Mouse (Mus musculus) C3H10T1/2 (cell line): ENCODE measurements around the gene Fam120b. TPM values are rescaled to one million over a fixed set of nuclear protein-coding genes. Genes with fewer than 3 reads are reported as not detected.

Source experiments
- polyA plus RNA-seq, 2 experiments: library from polyadenylated mRNA; unstranded; fragments of >200 nt; fragmentation: generic; extraction: Trizol; gene quantifications; one replicate each; pipeline ENCODE4 v1.2.1; 2012; ENCODE audit warnings: missing spikeins in 2 of 2

Fam120b gene
- polyA plus RNA-seq, result 10 to 100 TPM in 1 of 2 experiments, 1 to 10 TPM in 1; 1.4 to 20.0 TPM

GRCm38 (mm10) chr17:15395997-15396675 is at the start of gene Fam120b:
Gene Fam120b, plus strand, starts transcription at chr17:15396202.

GRCm38 (mm10) chr17:15376494-15377181 is 19.4 kb upstream of the Fam120b start, which contains the start of gene Dll1:
Gene Dll1, minus strand, starts transcription at chr17:15376872.

Other genes starting within 250 kb of the Fam120b start
- under 1 TPM; 0.06 to 0.77 TPM for gene Dll1, start 19.3 kb upstream of the Fam120b start, polyA plus RNA-seq
- 100 to 1,000 TPM; 276 to 334 TPM for gene Psmb1, start 103.5 kb downstream of the Fam120b start, polyA plus RNA-seq
- gene Tbp, start 103.7 kb downstream of the Fam120b start, polyA plus RNA-seq, result 10 to 100 TPM in 1 of 2 experiments, 1 to 10 TPM in 1; 5.0 to 15.2 TPM
- gene Pdcd2, start 131.1 kb downstream of the Fam120b start, polyA plus RNA-seq, result 10 to 100 TPM; 46.3 to 61.6 TPM
- gene Prdm9, start 168.2 kb downstream of the Fam120b start, polyA plus RNA-seq, result under 1 TPM; 0.07 to 0.86 TPM